Mouse (Mus musculus): ENCODE data around the gene Eif2s2.

- TF ChIP-seq CTCF (conservative IDR thresholded peaks at IDR 0.05; ENCODE audit: low read length), result no peak
- TF ChIP-seq POU5F1 (IDR thresholded peaks at IDR 0.05; ENCODE audit: borderline replicate concordance, low read length), result no peak
- no peak for TF ChIP-seq NANOG (IDR thresholded peaks at IDR 0.05; ENCODE audit: borderline replicate concordance, low read length)
These were observed 813 bp upstream of the Eif2s2 start for GRCm38 (mm10) chr2:154893548-154893947.
